Mouse (Mus musculus) ES-E14 (cell line): Measurements from ENCODE around the gene Tmem202. TPM values are rescaled to one million over a fixed set of nuclear protein-coding genes. Genes with fewer than 3 reads are reported as not detected.
A peak's percentile ranks its signal among the peaks of the same experiment; 100 is the strongest.

Experiments
- DNase-seq: peaks from one replicate; pipeline ENCODE4 v3.0.0-alpha.2; 2013; ENCODE audit warnings: low read depth, low spot score
- H3K27ac ChIP-seq: 2 replicates; pipeline ENCODE4 v1.5.1; 2012; ENCODE audit warnings: low read depth, mild to moderate bottlenecking, low read length, moderate library complexity, mixed read lengths; ENCODE audit not compliant: poor library complexity, insufficient read depth, severe bottlenecking
- H3K36me3 ChIP-seq: 2 replicates; pipeline ENCODE4 v1.6.1; 2012; ENCODE audit warnings: mild to moderate bottlenecking, low read length, moderate library complexity, mixed read lengths; ENCODE audit not compliant: control insufficient read depth, poor library complexity, insufficient read depth, severe bottlenecking
- H3K4me1 ChIP-seq, 2 experiments: fragments of 150-350 bp in 1 of 2; sonication (generic) in 1 of 2; 2 replicates each; pipeline ENCODE4 v1.6.1; 2012; ENCODE audit warnings: low read length in 2 of 2, mild to moderate bottlenecking in 1 of 2, mixed read lengths in 1 of 2; ENCODE audit not compliant: control insufficient read depth in 2 of 2, insufficient read depth in 2 of 2, poor library complexity in 1 of 2
- H3K4me3 ChIP-seq, 2 experiments: fragments of 150-350 bp in 1 of 2; sonication (generic) in 1 of 2; 2 replicates each; pipeline ENCODE4 v1.5.1; 2012; ENCODE audit warnings: low read length in 2 of 2, low read depth in 1 of 2, mild to moderate bottlenecking in 1 of 2, mixed read lengths in 1 of 2; ENCODE audit not compliant: insufficient read depth in 1 of 2, poor library complexity in 1 of 2, severe bottlenecking in 1 of 2
- H3K9ac ChIP-seq: 2 replicates; pipeline ENCODE4 v1.6.1; 2012; ENCODE audit warnings: low read depth, mild to moderate bottlenecking, low read length, mixed read lengths; ENCODE audit not compliant: poor library complexity, insufficient read depth, severe bottlenecking
- H3K9me3 ChIP-seq: fragments of 150-350 bp; sonication (generic); 2 replicates; pipeline ENCODE4 v1.6.1; 2012; ENCODE audit warnings: low read depth, mild to moderate bottlenecking, low read length; ENCODE audit not compliant: control insufficient read depth, insufficient read depth
- CHD2 ChIP-seq: IDR thresholded peaks from 2 replicates; pipeline ENCODE4 v1.6.1; 2014; ENCODE audit warnings: mild to moderate bottlenecking, low read depth, low read length, inconsistent platforms
- HCFC1 ChIP-seq: IDR thresholded peaks from 2 replicates; pipeline ENCODE4 v1.6.1; 2012; ENCODE audit warnings: low read length, inconsistent platforms, borderline replicate concordance; ENCODE audit not compliant: insufficient read depth
- MAFK ChIP-seq: IDR thresholded peaks from 2 replicates; pipeline ENCODE4 v1.6.1; 2014; ENCODE audit warnings: mild to moderate bottlenecking, low read depth, low read length, inconsistent platforms; ENCODE audit not compliant: insufficient read depth
- ZC3H11A ChIP-seq: IDR thresholded peaks from 2 replicates; pipeline ENCODE4 v1.6.1; 2012; ENCODE audit warnings: low read depth, mild to moderate bottlenecking, inconsistent platforms, low read length, borderline replicate concordance
- ZNF384 ChIP-seq: IDR thresholded peaks from 2 replicates; pipeline ENCODE4 v1.6.1; 2012; ENCODE audit warnings: low read depth, low read length, inconsistent platforms
- in situ Hi-C, 2 experiments: fragments of 600-800 bp; cut with MboI; formaldehyde crosslinking; loops; one replicate each; pipeline ENCODE4 v1.15.1; 2025; ENCODE audit warnings: low sequenced_read_pairs in 2 of 2, inconsistent platforms in 1 of 2; ENCODE audit not compliant: unreplicated experiment in 2 of 2
- total RNA-seq: library from RNA; depleted of rRNA; stranded (reverse); fragments of 300-350 nt; gene quantifications from 2 replicates; pipeline ENCODE4 v1.2.3, GENCODE M21; 2012

Tmem202 gene
- total RNA-seq, 1 experiment = not detected

GRCm38 (mm10) chr9:59512381-59512780 lies 27.3 kb downstream of the Tmem202 start:
- Histone ChIP-seq H3K4me3 (no peak overlapping the region), H3K9me3 (no peaks in the 10 kb centered on the region), H3K4me1 (peaks cover 0 to 2% of the 10 kb centered on the region in 2 experiments; a peak in 2 of 4 replicates), H3K36me3 (no peaks in the 10 kb centered on the region), H3K27ac (no peak overlapping the region), H3K9ac (no peak overlapping the region)
- no peak for DNase-seq
- TF ChIP-seq MAFK (no peak), ZNF384 (0 out of 2 replicates have a peak, but pooled peaks have one; percentile 58)
- in situ Hi-C loops = no loop called here

- no peak overlapping the region for H3K27ac ChIP-seq
- H3K4me3 ChIP-seq = no peak overlapping the region
- H3K4me1 ChIP-seq = peaks cover 0 to 2% of the 10 kb centered on the region in 2 experiments; a peak in 2 of 4 replicates
- no peaks in the 10 kb centered on the region for H3K36me3 ChIP-seq
- TF ChIP-seq HCFC1 = no peak
- TF ChIP-seq MAFK = no peak
- TF ChIP-seq ZC3H11A = no peak
- TF ChIP-seq ZNF384 = no peak
- TF ChIP-seq CHD2 = no peak
- H3K9me3 ChIP-seq = no peaks in the 10 kb centered on the region
- no peak for DNase-seq
- in situ Hi-C loops = no loop called here
- no peak overlapping the region for H3K9ac ChIP-seq
Measured at GRCm38 (mm10) chr9:59508146-59508545, 31.5 kb downstream of the Tmem202 start.

- Histone ChIP-seq H3K36me3 (no peaks in the 10 kb centered on the region), H3K9ac (no peak overlapping the region; the same call in 1 of the 2 replicates), H3K9me3 (no peaks in the 10 kb centered on the region), H3K27ac (peak overlapping the region; percentile 38; the same call in 1 of the 2 replicates), H3K4me3 (peak overlapping the region; percentile 79 to 93), H3K4me1 (peaks cover 0 to 3% of the 10 kb centered on the region in 2 experiments; a peak in 2 of 4 replicates)
- TF ChIP-seq HCFC1 = no peak
- no peak for TF ChIP-seq MAFK
- TF ChIP-seq ZC3H11A = no peak
- TF ChIP-seq ZNF384 = no peak
- no peak for DNase-seq
- in situ Hi-C loops = no loop called here
Measured at GRCm38 (mm10) chr9:59487331-59487730, 52.3 kb downstream of the Tmem202 start.

GRCm38 (mm10) chr9:59486549-59487065 lies 53.0 kb downstream of the Tmem202 start, which contains the start of gene Arih1:
TSS of gene Arih1 (minus strand) at chr9:59486618.
- H3K9me3 ChIP-seq = no peaks in the 10 kb centered on the region
- no peaks in the 10 kb centered on the region for H3K36me3 ChIP-seq
- TF ChIP-seq ZNF384 (no peak), ZC3H11A (no peak), MAFK (no peak), CHD2 (no peak), HCFC1 (peak; percentile 72; the same call in 1 of the 2 replicates)
- in situ Hi-C loops = no loop called here
- H3K4me1 ChIP-seq = peaks cover 0 to 3% of the 10 kb centered on the region in 2 experiments; a peak in 2 of 4 replicates
- peak within 1 kb of the TSS; percentile 94 for H3K9ac ChIP-seq
- peak; percentile 95 for DNase-seq
- H3K27ac ChIP-seq = peak within 1 kb of the TSS; percentile 87
- H3K4me3 ChIP-seq = peak within 1 kb of the TSS; percentile 79 to 93

GRCm38 (mm10) chr9:59486076-59486518 lies 53.5 kb downstream of the Tmem202 start:
- in situ Hi-C loops = no loop called here
- no peak for DNase-seq
- Histone ChIP-seq H3K36me3 (no peaks in the 10 kb centered on the region), H3K27ac (peak overlapping the region; percentile 87), H3K4me1 (peaks cover 0 to 3% of the 10 kb centered on the region in 2 experiments; a peak in 2 of 4 replicates), H3K9me3 (no peaks in the 10 kb centered on the region), H3K4me3 (peak overlapping the region; percentile 79 to 93), H3K9ac (peak overlapping the region; percentile 94)
- TF ChIP-seq ZC3H11A (no peak), MAFK (no peak), ZNF384 (no peak), HCFC1 (no peak), CHD2 (no peak)
